Mouse (Mus musculus): Measurements from ENCODE around the gene Ankrd7. TPM values are rescaled to one million over a fixed set of nuclear protein-coding genes. Genes with fewer than 3 reads are reported as not detected.
"Not testable (repeated sequence)": the region's sequence is repeated elsewhere in the genome, so short reads cannot be mapped to it uniquely, and the experiment has no call there.

Gene Ankrd7
- total RNA-seq (2015), result 0.39 TPM in 1 of 2 replicates, not detected in the other
- not detected in 2 replicates for total RNA-seq (2017)

DNA sequence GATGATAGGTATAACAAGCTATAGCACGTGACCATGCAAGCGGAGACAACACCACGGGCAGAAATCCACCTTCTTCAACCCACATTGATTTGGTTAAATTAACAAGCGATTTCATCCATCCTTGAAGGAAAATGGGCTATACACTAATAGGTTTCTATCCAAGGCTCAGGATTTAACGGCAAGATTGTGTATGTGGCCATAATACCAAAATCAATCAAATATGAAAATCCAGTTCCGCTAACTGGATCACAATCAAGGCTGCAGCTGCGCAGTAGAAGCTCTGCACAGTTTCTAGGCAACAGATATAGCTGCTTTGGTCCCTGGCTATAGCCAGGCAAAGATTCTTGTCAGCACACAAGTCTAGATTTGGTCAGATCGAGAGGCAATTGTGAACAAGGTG lies at the start of gene Ankrd7:
TSS of gene Ankrd7 (plus strand) at position 301 of the 400 bp plus-strand sequence.
- no peak for ATAC-seq (replicated peaks; ENCODE audit: poor library complexity)

DNA sequence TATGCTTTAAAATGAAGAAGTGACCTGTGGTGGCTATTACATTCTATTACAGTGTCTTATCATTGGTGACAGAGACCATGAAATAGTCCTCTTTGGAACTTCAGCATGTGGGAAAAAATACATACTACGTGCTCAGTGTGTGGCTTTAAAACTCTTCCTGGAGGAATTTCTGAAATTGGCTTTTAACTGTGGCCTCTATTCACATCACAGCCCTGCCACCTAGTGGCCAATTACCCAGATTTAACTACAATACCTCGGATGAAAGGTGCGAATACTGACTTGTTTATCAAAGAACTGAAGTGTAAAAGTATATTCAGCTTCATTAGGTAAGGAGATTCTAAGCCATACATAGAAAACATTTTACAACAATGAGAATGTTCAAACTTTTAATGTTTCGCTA lies 46.8 kb upstream of the Ankrd7 start:
- peak; percentile 71 for ATAC-seq (replicated peaks; ENCODE audit: poor library complexity)

DNA sequence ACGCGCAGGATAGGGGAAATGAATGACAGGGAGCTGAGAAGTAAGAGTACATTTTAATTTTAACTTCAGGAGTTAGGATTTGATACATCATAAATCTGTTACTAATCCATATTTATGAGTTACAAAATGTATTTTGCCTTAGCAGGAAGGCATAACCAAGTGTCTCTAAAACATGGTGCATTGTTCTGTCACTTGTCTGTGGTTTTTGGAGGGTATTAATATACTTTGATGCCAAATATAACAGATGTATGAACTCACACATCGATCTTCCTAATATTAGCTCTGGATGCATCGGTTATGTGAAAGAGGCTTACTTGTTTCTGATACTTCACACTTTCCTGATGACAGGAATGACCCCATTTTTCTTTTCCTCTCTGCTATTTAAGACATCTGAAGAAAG lies 45.9 kb upstream of the Ankrd7 start:
- no peak for ATAC-seq (replicated peaks; ENCODE audit: poor library complexity)

DNA sequence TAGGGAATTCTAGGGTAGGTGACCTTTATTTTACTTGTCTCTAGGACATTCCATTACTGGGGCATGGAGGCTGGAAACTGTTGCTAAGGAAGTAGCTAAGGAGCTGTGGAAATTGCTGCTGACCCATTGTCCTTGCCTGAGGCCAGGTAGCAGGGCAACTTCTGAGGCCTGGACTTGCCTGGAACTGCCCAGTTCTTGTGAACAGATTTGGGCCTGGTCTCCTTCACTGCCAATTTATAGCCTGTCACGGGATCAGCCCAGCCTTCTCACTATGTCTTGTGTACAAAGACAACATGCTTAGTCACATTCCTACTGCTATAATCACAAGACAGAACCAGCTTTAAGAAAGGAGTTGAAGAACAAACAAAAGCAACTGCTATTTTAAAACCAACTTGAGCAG lies 43.3 kb upstream of the Ankrd7 start:
- no peak for ATAC-seq (replicated peaks; ENCODE audit: poor library complexity)

DNA sequence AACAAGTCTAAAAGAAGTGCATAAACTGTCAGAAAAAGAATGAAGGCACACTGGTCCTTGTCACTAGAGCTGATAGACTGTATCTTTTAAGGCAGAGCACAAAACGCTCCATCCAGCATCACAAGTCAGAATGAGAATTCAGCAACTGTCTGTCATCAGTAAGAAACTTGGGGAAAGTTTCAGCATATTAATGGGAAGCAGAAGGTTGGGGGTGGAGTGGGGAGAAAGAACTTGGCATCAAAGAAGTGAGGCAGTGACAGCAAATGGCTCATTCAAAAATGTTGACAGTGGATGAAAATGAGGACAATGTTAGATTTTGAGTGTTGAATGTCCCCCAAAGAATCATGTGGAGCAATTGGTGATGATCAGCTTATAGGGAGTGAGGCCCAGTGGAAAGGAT lies 33.2 kb upstream of the Ankrd7 start:
- ATAC-seq (replicated peaks; ENCODE audit: poor library complexity), result no peak

DNA sequence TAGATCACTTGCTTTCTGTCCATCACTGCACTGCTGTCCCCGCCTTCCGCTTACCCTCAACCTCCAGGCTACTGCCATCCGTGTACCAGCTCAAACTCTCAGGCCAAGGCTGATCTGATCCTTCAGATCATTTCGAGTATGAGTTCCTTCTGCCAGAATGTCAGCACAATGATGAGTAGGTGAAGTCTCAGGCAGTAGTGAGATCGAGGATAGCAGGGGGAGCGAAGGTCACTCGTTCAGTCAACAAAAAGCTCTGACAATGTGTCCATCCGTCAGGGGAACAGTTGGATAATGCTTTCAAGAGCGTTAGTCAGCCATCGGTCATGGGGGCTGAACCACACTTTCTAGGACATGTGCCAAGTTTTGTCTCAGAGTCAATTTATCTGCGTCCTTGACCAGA lies 21.6 kb upstream of the Ankrd7 start:
- ATAC-seq (replicated peaks; ENCODE audit: poor library complexity), result not testable (repeated sequence)

DNA sequence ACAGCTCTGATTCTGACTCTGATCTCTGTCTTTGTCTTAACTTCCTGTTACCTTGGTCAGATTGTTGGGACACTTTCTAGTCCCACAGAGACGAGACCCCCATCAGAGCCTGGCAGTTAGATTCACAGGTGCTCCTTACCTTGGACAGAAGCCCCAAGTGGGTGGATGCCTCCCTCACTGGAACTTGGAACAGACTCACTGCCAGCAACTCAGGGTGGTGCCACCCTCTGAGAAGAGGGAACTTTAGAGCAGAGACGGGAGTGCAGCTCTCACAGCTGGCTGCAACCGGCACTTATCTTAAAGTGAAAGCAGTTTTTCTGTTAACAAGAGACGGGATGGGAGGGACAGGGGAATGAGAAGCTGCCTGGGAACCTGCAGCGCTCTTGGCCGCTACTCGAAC lies 20.5 kb upstream of the Ankrd7 start:
- not testable (repeated sequence) for ATAC-seq (replicated peaks; ENCODE audit: poor library complexity)

DNA sequence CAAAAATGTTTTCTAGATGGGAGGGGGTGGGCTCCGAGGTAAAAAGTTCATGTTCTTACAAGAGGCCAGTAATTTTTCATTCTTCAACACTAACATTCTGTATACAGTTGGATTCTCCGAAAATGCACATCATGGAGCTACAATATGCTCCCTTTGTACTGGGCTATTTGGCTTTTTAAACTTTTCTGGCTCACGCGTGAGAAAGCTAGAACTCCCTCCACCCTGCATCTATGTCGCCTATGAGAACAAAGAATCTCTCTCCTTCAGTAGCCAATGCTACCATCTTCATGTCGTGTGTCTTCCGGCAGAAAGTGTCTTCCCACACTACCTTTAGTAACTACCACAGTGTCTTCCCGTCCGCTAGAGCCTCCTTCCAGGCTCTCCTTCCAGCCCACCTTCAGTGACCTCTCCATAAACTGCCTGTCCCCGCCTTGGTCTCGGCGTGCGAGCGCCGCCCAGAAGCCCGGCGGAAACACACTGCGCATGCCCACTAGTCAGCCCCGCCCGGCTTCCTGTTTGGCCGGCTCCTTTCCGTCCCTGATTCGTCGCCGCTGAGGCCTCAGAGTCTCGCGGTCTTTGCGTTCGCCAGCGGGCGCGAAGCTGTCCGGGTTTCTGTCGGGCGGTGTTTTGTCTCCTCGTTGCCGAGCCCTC lies 17.9 kb upstream of the Ankrd7 start, which contains the start of gene Lsm8:
TSS of gene Lsm8 (plus strand) at position 529 of the 651 bp plus-strand sequence.
- ATAC-seq (replicated peaks; ENCODE audit: poor library complexity), result peak; percentile 97

DNA sequence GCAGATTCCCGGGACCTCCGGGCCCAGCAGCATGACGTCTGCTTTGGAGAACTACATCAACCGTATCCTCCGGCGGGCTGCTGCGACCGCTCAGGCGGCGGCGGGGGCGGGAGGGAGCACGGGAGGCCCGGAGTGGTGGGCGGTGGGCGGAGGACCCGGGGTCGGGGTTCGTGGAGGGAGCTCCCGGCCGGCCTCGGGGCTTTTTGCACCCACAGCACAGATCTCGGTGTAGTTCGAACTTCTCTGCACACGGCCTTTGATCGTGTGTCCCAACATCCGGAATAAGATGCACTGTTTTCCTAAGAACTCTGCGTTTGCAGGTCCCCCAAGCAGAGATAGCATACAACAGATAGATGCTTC lies 17.4 kb upstream of the Ankrd7 start:
- ATAC-seq (replicated peaks; ENCODE audit: poor library complexity), result no peak; the same call in 1 of the 2 replicates

DNA sequence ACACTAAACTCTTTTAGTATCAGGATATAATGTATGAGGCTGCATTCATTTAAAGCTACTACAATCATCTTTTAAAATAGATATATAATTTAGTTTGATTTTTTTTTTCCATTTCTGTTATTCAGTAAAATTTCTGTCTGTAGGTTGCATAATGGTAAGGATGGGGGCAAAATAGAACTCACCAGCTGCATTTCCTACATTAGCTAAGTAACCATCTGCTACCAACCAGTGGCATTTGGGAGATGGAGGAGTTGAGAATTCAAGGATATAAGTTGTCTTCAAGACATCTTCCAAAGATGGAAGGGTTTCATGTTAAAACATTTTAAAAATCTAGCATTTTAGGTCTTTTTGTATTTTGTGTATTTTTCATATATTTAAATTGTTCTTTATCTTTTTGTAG lies 10.8 kb upstream of the Ankrd7 start:
- no peak for ATAC-seq (replicated peaks; ENCODE audit: poor library complexity)

DNA sequence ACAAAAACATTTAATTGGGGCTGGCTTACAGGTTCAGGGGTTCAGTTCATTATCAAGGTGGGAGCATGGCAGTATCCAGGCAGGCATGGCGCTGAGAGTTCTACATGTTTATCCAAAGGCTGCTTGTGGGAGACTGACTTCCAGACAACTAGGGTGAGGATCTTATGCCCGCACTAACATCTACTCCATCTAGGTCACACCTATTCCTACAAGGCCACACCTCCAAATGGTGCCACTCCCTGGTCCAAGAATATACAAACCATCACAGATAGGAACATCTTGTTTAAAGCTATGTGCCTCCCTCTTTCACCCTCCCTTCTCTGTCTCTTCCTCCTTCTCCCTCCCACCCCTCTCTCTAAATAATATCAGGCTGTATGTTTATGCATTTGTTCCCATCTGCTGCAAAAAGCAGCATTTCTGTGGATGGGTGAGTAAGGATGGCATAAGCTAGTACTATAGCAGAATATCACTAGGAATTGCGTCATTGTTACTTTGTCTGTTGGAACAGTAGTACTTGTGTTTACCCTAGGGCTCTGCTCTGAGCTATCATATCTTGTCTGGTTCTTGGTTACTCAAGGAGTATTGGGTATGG lies 9.5 kb upstream of the Ankrd7 start:
- ATAC-seq (replicated peaks; ENCODE audit: poor library complexity), result no peak; the same call in 1 of the 2 replicates

DNA sequence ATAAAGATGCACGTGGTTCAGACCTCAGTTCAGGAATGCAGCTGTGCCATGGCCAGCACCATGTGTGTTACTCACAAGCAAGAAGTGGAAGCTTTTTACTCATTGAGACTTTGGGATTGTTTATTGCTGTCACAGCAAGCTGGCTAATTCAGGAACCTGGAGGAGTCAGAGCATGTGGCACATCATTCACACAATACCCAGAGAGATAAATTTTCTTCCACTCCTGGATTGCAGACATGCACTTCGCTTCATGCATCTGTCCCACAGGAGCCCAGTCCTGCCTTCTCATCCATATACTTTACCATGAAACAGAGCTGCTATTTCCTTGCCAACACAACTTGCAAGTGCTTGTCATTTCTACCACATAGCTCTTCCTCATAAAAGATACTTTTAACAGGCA lies 22.9 kb downstream of the Ankrd7 start:
- no peak for ATAC-seq (replicated peaks; ENCODE audit: poor library complexity)

DNA sequence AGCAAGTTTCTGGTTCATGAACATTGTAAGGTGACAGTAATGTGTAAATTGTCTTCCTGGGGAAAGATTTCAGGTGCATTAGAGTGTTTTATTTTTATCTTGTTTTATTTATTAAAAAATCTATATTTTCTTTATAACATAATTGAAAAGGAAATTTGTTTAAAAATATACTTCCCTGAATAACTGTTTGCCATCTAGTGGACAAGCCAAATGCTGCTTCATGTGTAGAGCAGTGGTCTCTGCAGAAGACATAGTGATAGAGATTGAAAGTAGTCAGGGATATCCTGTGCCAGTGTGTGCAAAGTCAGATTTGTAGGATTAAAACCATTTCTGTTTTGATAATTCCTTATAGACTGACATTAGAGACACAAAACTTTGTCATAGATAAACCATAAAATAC lies 28.0 kb downstream of the Ankrd7 start:
- ATAC-seq (replicated peaks; ENCODE audit: poor library complexity), result no peak

DNA sequence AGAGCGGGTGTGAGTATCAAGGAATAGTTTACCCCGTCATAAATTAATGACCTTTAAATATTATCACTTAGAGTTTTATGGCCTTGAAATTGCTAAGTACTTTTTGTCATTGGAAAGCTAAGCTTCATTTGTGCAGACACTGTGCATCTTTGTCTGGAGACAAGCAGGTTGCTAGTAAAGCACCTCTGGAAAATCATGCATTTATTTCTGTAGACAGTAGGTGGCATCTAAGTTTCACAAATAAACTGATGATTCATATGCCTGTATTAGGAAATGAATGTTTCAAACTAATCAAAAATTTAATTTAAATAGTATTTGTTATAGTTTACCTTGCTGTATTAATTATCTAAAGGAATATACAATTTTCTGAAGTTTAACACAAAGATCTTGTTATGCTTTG lies 41.1 kb downstream of the Ankrd7 start:
- ATAC-seq (replicated peaks; ENCODE audit: poor library complexity), result no peak

DNA sequence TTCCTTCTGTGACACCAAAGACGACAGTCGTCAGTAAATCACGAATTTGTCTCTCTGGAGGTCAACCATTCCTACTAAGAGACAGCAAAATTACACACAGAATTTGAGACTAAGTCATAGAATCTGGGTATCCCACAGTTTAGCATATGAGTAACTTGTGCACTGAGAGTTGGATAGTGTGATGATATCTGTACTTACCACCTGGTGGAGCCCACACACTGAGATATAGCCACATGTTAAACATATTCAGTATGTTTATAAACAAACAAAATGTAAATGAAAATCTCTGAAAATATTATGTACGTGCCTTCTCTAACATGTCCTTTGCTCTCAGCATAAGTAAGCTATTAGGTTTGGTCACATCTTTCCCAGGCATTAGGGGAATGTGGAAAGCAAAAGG lies 47.1 kb downstream of the Ankrd7 start:
- no peak for ATAC-seq (replicated peaks; ENCODE audit: poor library complexity)

DNA sequence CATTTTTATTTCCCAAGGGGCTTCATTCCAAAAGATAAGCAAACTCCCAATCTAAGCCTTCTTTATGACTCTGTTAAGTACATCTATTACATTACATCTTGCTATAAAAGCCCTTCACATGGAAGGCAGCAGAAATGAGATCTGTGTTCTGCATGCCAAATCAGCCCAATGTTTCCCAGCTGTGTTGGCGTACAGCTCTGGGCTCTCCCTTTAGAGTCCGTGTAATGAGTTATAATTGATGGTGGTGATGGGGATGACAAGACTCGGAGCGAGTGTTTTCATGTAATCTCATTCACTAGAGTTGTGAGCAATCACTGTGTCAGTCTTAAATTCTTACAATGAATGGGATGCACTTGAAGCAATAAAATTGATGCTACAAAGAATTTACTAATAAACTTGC lies 49.9 kb downstream of the Ankrd7 start:
- ATAC-seq (replicated peaks; ENCODE audit: poor library complexity), result no peak

DNA sequence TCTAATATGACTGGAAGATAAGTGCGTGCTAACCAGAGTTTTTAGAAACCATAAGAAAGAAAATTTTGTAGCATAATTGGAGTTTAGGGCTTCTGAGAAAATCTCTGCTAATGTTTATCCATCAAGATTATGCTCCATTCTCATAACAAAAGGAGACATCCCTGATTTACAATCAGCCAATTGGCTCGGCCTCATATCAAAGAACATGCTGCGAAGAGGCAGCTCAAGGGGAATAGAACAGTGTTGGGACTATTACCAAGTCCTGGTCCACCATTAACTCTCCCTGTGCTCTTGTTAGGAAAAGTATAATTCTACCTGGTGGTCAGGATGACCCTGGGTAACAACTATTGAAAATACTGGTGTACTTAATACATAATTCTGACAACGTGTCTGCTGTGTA lies 50.4 kb downstream of the Ankrd7 start:
- no peak for ATAC-seq (replicated peaks; ENCODE audit: poor library complexity)

Other genes starting within 250 kb of the Ankrd7 start
- gene Lsm8, start 17.7 kb upstream of the Ankrd7 start, total RNA-seq (2015), result 104 and 106 TPM in 2 replicates
- 114 and 127 TPM in 2 replicates for gene Lsm8, start 17.7 kb upstream of the Ankrd7 start, total RNA-seq (2017)